Mouse (Mus musculus) macrophage (primary cell): ENCODE data around the gene Snx5. TPM values are rescaled to one million over a fixed set of nuclear protein-coding genes. Genes with fewer than 3 reads are reported as not detected.

Experiments
- H3K27ac ChIP-seq: fragments of 350-480 bp; formaldehyde crosslinking; 2 replicates; pipeline ENCODE4 v1.9.0; 2021
- H3K36me3 ChIP-seq: fragments of 350-480 bp; formaldehyde crosslinking; 2 replicates; pipeline ENCODE4 v1.9.0; 2021; ENCODE audit errors: inconsistent target
- H3K4me3 ChIP-seq: fragments of 350-480 bp; formaldehyde crosslinking; 2 replicates; pipeline ENCODE4 v1.9.0; 2021; ENCODE audit errors: inconsistent target
- H3K79me2 ChIP-seq: fragments of 350-480 bp; formaldehyde crosslinking; 2 replicates; pipeline ENCODE4 v1.9.0; 2021; ENCODE audit errors: inconsistent target
- WGBS: methylation state at CpG from one replicate; pipeline ENCODE4 v1.1.7; 2026; ENCODE audit warnings: inconsistent platforms; ENCODE audit not compliant: missing documents; 5-methylcytosine and 5-hydroxymethylcytosine counted together
- polyA plus RNA-seq: library from polyadenylated mRNA; stranded (reverse); fragments of 250-400 nt; gene quantifications from 3 replicates; pipeline ENCODE4 v1.2.4, GENCODE M21; 2018; ENCODE audit warnings: inconsistent platforms

Gene Snx5
- polyA plus RNA-seq, 1 experiment from 2014 or later = 688 TPM

GRCm38 (mm10) chr2:144248613-144249376 lies 21.9 kb downstream of the Snx5 start:
- no peak overlapping the region for H3K4me3 ChIP-seq
- peak overlapping the region; percentile 85 for H3K27ac ChIP-seq
- H3K79me2 ChIP-seq = peaks cover 16% of the 10 kb centered on the region
- H3K36me3 ChIP-seq = peaks cover 41% of the 10 kb centered on the region
- 64% methylated on average over 3 of the region's 4 CpGs for WGBS

- 14% methylated on average over 5 of the region's 5 CpGs for WGBS
- H3K4me3 ChIP-seq = no peak overlapping the region
- H3K36me3 ChIP-seq = peaks cover 28% of the 10 kb centered on the region
- H3K79me2 ChIP-seq = peaks cover 3% of the 10 kb centered on the region; the same call in 1 of the 2 replicates
- peak overlapping the region; percentile 85 for H3K27ac ChIP-seq
These were observed 23.2 kb downstream of the Snx5 start for GRCm38 (mm10) chr2:144247337-144247978.

GRCm38 (mm10) chr2:144246270-144246669 lies 24.4 kb downstream of the Snx5 start:
- Histone ChIP-seq H3K27ac (peak overlapping the region; percentile 85), H3K79me2 (no peaks in the 10 kb centered on the region), H3K4me3 (no peak overlapping the region), H3K36me3 (peaks cover 17% of the 10 kb centered on the region)
- no CpG with 5 or more reads among the region's 2 CpGs for WGBS

GRCm38 (mm10) chr2:144245464-144245863 lies 25.2 kb downstream of the Snx5 start:
- H3K27ac ChIP-seq = peak overlapping the region; percentile 85
- WGBS = 1% methylated on average over 7 of the region's 7 CpGs
- H3K4me3 ChIP-seq = no peak overlapping the region
- peaks cover 9% of the 10 kb centered on the region for H3K36me3 ChIP-seq
- H3K79me2 ChIP-seq = no peaks in the 10 kb centered on the region

- Histone ChIP-seq H3K4me3 (no peak overlapping the region), H3K79me2 (no peaks in the 10 kb centered on the region), H3K36me3 (no peaks in the 10 kb centered on the region), H3K27ac (no peak overlapping the region)
- 94% methylated on average over 3 of the region's 3 CpGs for WGBS
These were observed 30.4 kb downstream of the Snx5 start for GRCm38 (mm10) chr2:144240095-144240899.

GRCm38 (mm10) chr2:144239318-144239717 lies 31.4 kb downstream of the Snx5 start:
- Histone ChIP-seq H3K27ac (no peak overlapping the region), H3K79me2 (no peaks in the 10 kb centered on the region), H3K36me3 (no peaks in the 10 kb centered on the region), H3K4me3 (no peak overlapping the region)
- 76% methylated on average over 2 of the region's 2 CpGs for WGBS

- Histone ChIP-seq H3K79me2 (no peaks in the 10 kb centered on the region), H3K27ac (no peak overlapping the region), H3K36me3 (no peaks in the 10 kb centered on the region), H3K4me3 (no peak overlapping the region)
- 95% methylated on average over 6 of the region's 6 CpGs for WGBS
These were observed 32.4 kb downstream of the Snx5 start for GRCm38 (mm10) chr2:144238341-144238740.

GRCm38 (mm10) chr2:144236791-144237584 lies 33.7 kb downstream of the Snx5 start:
- WGBS = 78% methylated on average over 8 of the region's 9 CpGs
- H3K4me3 ChIP-seq = no peak overlapping the region
- no peaks in the 10 kb centered on the region for H3K79me2 ChIP-seq
- no peaks in the 10 kb centered on the region for H3K36me3 ChIP-seq
- no peak overlapping the region for H3K27ac ChIP-seq

- Histone ChIP-seq H3K36me3 (no peaks in the 10 kb centered on the region), H3K79me2 (no peaks in the 10 kb centered on the region), H3K27ac (no peak overlapping the region), H3K4me3 (no peak overlapping the region)
- WGBS = 97% methylated on average over 3 of the region's 3 CpGs
These were observed 34.9 kb downstream of the Snx5 start for GRCm38 (mm10) chr2:144235776-144236175.

GRCm38 (mm10) chr2:144233534-144233933 lies 37.2 kb downstream of the Snx5 start:
- Histone ChIP-seq H3K27ac (no peak overlapping the region), H3K4me3 (no peak overlapping the region), H3K36me3 (no peaks in the 10 kb centered on the region), H3K79me2 (no peaks in the 10 kb centered on the region)
- 96% methylated on average over 3 of the region's 3 CpGs for WGBS

- H3K4me3 ChIP-seq = no peak overlapping the region
- 22% methylated on average over 5 of the region's 5 CpGs for WGBS
These were observed 39.6 kb downstream of the Snx5 start for GRCm38 (mm10) chr2:144231115-144231514.

GRCm38 (mm10) chr2:144230498-144230897 lies 40.2 kb downstream of the Snx5 start:
- Histone ChIP-seq H3K4me3 (no peak overlapping the region), H3K27ac (no peak overlapping the region), H3K36me3 (no peaks in the 10 kb centered on the region), H3K79me2 (no peaks in the 10 kb centered on the region)
- 38% methylated on average over 7 of the region's 7 CpGs for WGBS

More at GRCm38 (mm10) chr2:144231115-144231514, 39.6 kb downstream of the Snx5 start:
- Histone ChIP-seq H3K36me3 (no peaks in the 10 kb centered on the region), H3K27ac (no peak overlapping the region), H3K79me2 (no peaks in the 10 kb centered on the region)

- no peaks in the 10 kb centered on the region for H3K79me2 ChIP-seq
- no peaks in the 10 kb centered on the region for H3K36me3 ChIP-seq
- H3K4me3 ChIP-seq = no peak overlapping the region
- 83% methylated on average over 14 of the region's 14 CpGs for WGBS
- no peak overlapping the region for H3K27ac ChIP-seq
These were observed 41.1 kb downstream of the Snx5 start for GRCm38 (mm10) chr2:144229647-144230046.
